Mouse (Mus musculus): Measurements from ENCODE around the gene Aff4.

GRCm38 (mm10) chr11:53316996-53317395, 33.6 kb upstream of the Aff4 start:
- TF ChIP-seq POLR2A (IDR thresholded peaks at IDR 0.05; ENCODE audit: borderline replicate concordance, low read depth, low read length) (no peak), CTCF (IDR thresholded peaks at IDR 0.05; ENCODE audit: low read depth, low read length) (no peak)

All from bone marrow macrophage, adult 2 months (primary cell).